Mouse (Mus musculus): ENCODE measurements around the gene Kdm1b. TPM values are rescaled to one million over a fixed set of nuclear protein-coding genes. Genes with fewer than 3 reads are reported as not detected.

Kdm1b gene
- polyA plus RNA-seq, 1 experiment: 7.6 TPM

- H3K27ac ChIP-seq (ENCODE audit: insufficient read depth, low read length): no peak overlapping the region
- TF ChIP-seq POLR2A (IDR thresholded peaks at IDR 0.05; ENCODE audit: borderline replicate concordance, insufficient read depth, low read length) (no peak), CTCF (IDR thresholded peaks at IDR 0.05; ENCODE audit: borderline replicate concordance, insufficient read depth, low read depth, low read length) (no peak)
- peak; percentile 31 to 49 for DNase-seq
- H3K4me3 ChIP-seq (replicated peaks; ENCODE audit: insufficient read depth, low read depth, low read length): peak overlapping the region; percentile 83
- H3K4me1 ChIP-seq (ENCODE audit: control insufficient read depth, insufficient read depth, low read length): peaks cover 8% of the 10 kb centered on the region; the same call in 1 of the 2 replicates
- 2% methylated on average over 45 of the region's 45 CpGs for WGBS
- no peaks in the 10 kb centered on the region for H3K27me3 ChIP-seq (ENCODE audit: control insufficient read depth, insufficient read depth, low read length)
These were observed 726 bp downstream of the Kdm1b start for GRCm38 (mm10) chr13:47043833-47044616.

- H3K4me3 ChIP-seq (replicated peaks; ENCODE audit: insufficient read depth, low read depth, low read length): peak within 1 kb of the TSS; percentile 83
- H3K27ac ChIP-seq (ENCODE audit: insufficient read depth, low read length): no peak within 1 kb of the TSS
- TF ChIP-seq POLR2A (IDR thresholded peaks at IDR 0.05; ENCODE audit: borderline replicate concordance, insufficient read depth, low read length): no peak
- no peak for TF ChIP-seq CTCF (IDR thresholded peaks at IDR 0.05; ENCODE audit: borderline replicate concordance, insufficient read depth, low read depth, low read length)
- DNase-seq: peak in 1 of 2 experiments; percentile 33
- H3K27me3 ChIP-seq (ENCODE audit: control insufficient read depth, insufficient read depth, low read length): no peaks in the 10 kb centered on the region
- H3K4me1 ChIP-seq (ENCODE audit: control insufficient read depth, insufficient read depth, low read length): peaks cover 8% of the 10 kb centered on the region; the same call in 1 of the 2 replicates
- WGBS: 10% methylated on average over 10 of the region's 10 CpGs
These were observed 1.3 kb downstream of the Kdm1b start, which contains the start of gene Tpmt for GRCm38 (mm10) chr13:47044617-47044947. TSS of gene Tpmt (minus strand) at chr13:47044737.

GRCm38 (mm10) chr13:47047996-47048395 lies 4.7 kb downstream of the Kdm1b start:
- H3K4me3 ChIP-seq (replicated peaks; ENCODE audit: insufficient read depth, low read depth, low read length): no peak overlapping the region
- TF ChIP-seq CTCF (IDR thresholded peaks at IDR 0.05; ENCODE audit: borderline replicate concordance, insufficient read depth, low read depth, low read length) (no peak), POLR2A (IDR thresholded peaks at IDR 0.05; ENCODE audit: borderline replicate concordance, insufficient read depth, low read length) (no peak)
- 67% methylated on average over 4 of the region's 4 CpGs for WGBS
- no peak overlapping the region for H3K27ac ChIP-seq (ENCODE audit: insufficient read depth, low read length)
- H3K27me3 ChIP-seq (ENCODE audit: control insufficient read depth, insufficient read depth, low read length): no peaks in the 10 kb centered on the region
- peaks cover 3% of the 10 kb centered on the region; the same call in 1 of the 2 replicates for H3K4me1 ChIP-seq (ENCODE audit: control insufficient read depth, insufficient read depth, low read length)
- no peak for DNase-seq

- DNase-seq: no peak
- Histone ChIP-seq H3K4me1 (ENCODE audit: control insufficient read depth, insufficient read depth, low read length) (no peaks in the 10 kb centered on the region), H3K27me3 (ENCODE audit: control insufficient read depth, insufficient read depth, low read length) (no peaks in the 10 kb centered on the region), H3K4me3 (replicated peaks; ENCODE audit: insufficient read depth, low read depth, low read length) (no peak overlapping the region), H3K27ac (ENCODE audit: insufficient read depth, low read length) (no peak overlapping the region)
- 89% methylated on average over 4 of the region's 4 CpGs for WGBS
- TF ChIP-seq POLR2A (IDR thresholded peaks at IDR 0.05; ENCODE audit: borderline replicate concordance, insufficient read depth, low read length): no peak
- no peak for TF ChIP-seq CTCF (IDR thresholded peaks at IDR 0.05; ENCODE audit: borderline replicate concordance, insufficient read depth, low read depth, low read length)
These were observed 6.7 kb downstream of the Kdm1b start for GRCm38 (mm10) chr13:47050009-47050408.

GRCm38 (mm10) chr13:47053971-47054370 lies 10.7 kb downstream of the Kdm1b start:
- TF ChIP-seq CTCF (IDR thresholded peaks at IDR 0.05; ENCODE audit: borderline replicate concordance, insufficient read depth, low read depth, low read length) (no peak), POLR2A (IDR thresholded peaks at IDR 0.05; ENCODE audit: borderline replicate concordance, insufficient read depth, low read length) (no peak)
- WGBS: 39% methylated on average over 10 of the region's 10 CpGs

GRCm38 (mm10) chr13:47056126-47056525 lies 12.8 kb downstream of the Kdm1b start:
- no peak for DNase-seq
- H3K4me1 ChIP-seq (ENCODE audit: control insufficient read depth, insufficient read depth, low read length): no peaks in the 10 kb centered on the region
- H3K27ac ChIP-seq (ENCODE audit: insufficient read depth, low read length): no peak overlapping the region
- TF ChIP-seq POLR2A (IDR thresholded peaks at IDR 0.05; ENCODE audit: borderline replicate concordance, insufficient read depth, low read length) (no peak), CTCF (IDR thresholded peaks at IDR 0.05; ENCODE audit: borderline replicate concordance, insufficient read depth, low read depth, low read length) (no peak)
- no peaks in the 10 kb centered on the region for H3K27me3 ChIP-seq (ENCODE audit: control insufficient read depth, insufficient read depth, low read length)
- 83% methylated on average over 11 of the region's 11 CpGs for WGBS
- no peak overlapping the region for H3K4me3 ChIP-seq (replicated peaks; ENCODE audit: insufficient read depth, low read depth, low read length)

More at GRCm38 (mm10) chr13:47053971-47054370, 10.7 kb downstream of the Kdm1b start:
- no peaks in the 10 kb centered on the region for H3K4me1 ChIP-seq (ENCODE audit: control insufficient read depth, insufficient read depth, low read length)
- no peaks in the 10 kb centered on the region for H3K27me3 ChIP-seq (ENCODE audit: control insufficient read depth, insufficient read depth, low read length)
- no peak overlapping the region for H3K27ac ChIP-seq (ENCODE audit: insufficient read depth, low read length)
- DNase-seq: no peak
- H3K4me3 ChIP-seq (replicated peaks; ENCODE audit: insufficient read depth, low read depth, low read length): no peak overlapping the region

- no peak for DNase-seq
- Histone ChIP-seq H3K4me3 (replicated peaks; ENCODE audit: insufficient read depth, low read depth, low read length) (no peak overlapping the region), H3K27me3 (ENCODE audit: control insufficient read depth, insufficient read depth, low read length) (no peaks in the 10 kb centered on the region), H3K27ac (ENCODE audit: insufficient read depth, low read length) (no peak overlapping the region), H3K4me1 (ENCODE audit: control insufficient read depth, insufficient read depth, low read length) (no peaks in the 10 kb centered on the region)
- WGBS: 94% methylated on average over 5 of the region's 5 CpGs
- TF ChIP-seq POLR2A (IDR thresholded peaks at IDR 0.05; ENCODE audit: borderline replicate concordance, insufficient read depth, low read length) (no peak), CTCF (IDR thresholded peaks at IDR 0.05; ENCODE audit: borderline replicate concordance, insufficient read depth, low read depth, low read length) (no peak)
These were observed 13.5 kb downstream of the Kdm1b start for GRCm38 (mm10) chr13:47056781-47057180.

- Histone ChIP-seq H3K4me3 (replicated peaks; ENCODE audit: insufficient read depth, low read depth, low read length) (no peak overlapping the region), H3K4me1 (ENCODE audit: control insufficient read depth, insufficient read depth, low read length) (no peaks in the 10 kb centered on the region), H3K27ac (ENCODE audit: insufficient read depth, low read length) (no peak overlapping the region), H3K27me3 (ENCODE audit: control insufficient read depth, insufficient read depth, low read length) (no peaks in the 10 kb centered on the region)
- TF ChIP-seq POLR2A (IDR thresholded peaks at IDR 0.05; ENCODE audit: borderline replicate concordance, insufficient read depth, low read length) (no peak), CTCF (IDR thresholded peaks at IDR 0.05; ENCODE audit: borderline replicate concordance, insufficient read depth, low read depth, low read length) (no peak)
- DNase-seq: no peak
- WGBS: 90% methylated on average over 17 of the region's 17 CpGs
These were observed 19.5 kb downstream of the Kdm1b start for GRCm38 (mm10) chr13:47062756-47063155.
